Mouse (Mus musculus) retina, postnatal 7 days (tissue): Measurements from ENCODE around the gene Nr1i3.

Experiments
- DNase-seq: peaks from one replicate; pipeline ENCODE4 v3.0.0-alpha.2; 2012; ENCODE audit warnings: low read depth, low spot score

Nr1i3 gene

GRCm38 (mm10) chr1:171195046-171195822 lies 18.5 kb upstream of the Nr1i3 start:
- no peak for DNase-seq

GRCm38 (mm10) chr1:171195887-171196397 lies 17.8 kb upstream of the Nr1i3 start, which contains the start of gene Pcp4l1:
Gene Pcp4l1 (minus strand): TSS chr1:171196268.
- DNase-seq = peak; percentile 17

- DNase-seq = no peak
Measured at GRCm38 (mm10) chr1:171199532-171199931, 14.2 kb upstream of the Nr1i3 start.

GRCm38 (mm10) chr1:171200769-171201168 lies 13.0 kb upstream of the Nr1i3 start:
- DNase-seq = no peak

GRCm38 (mm10) chr1:171203471-171204248 lies 10.1 kb upstream of the Nr1i3 start:
- DNase-seq = no peak

- DNase-seq = no peak
Measured at GRCm38 (mm10) chr1:171204249-171204644, 9.5 kb upstream of the Nr1i3 start.

- DNase-seq = no peak
Measured at GRCm38 (mm10) chr1:171205704-171206493, 7.9 kb upstream of the Nr1i3 start.

- DNase-seq = no peak
Measured at GRCm38 (mm10) chr1:171209409-171209808, 4.4 kb upstream of the Nr1i3 start.

GRCm38 (mm10) chr1:171212854-171213253 lies 916 bp upstream of the Nr1i3 start:
- no peak for DNase-seq

GRCm38 (mm10) chr1:171216241-171216955 lies 2.6 kb downstream of the Nr1i3 start:
- DNase-seq = no peak

- peak; percentile 79 for DNase-seq
Measured at GRCm38 (mm10) chr1:171220871-171221270, 7.1 kb downstream of the Nr1i3 start.

GRCm38 (mm10) chr1:171221281-171222193 lies 7.8 kb downstream of the Nr1i3 start:
- no peak for DNase-seq

- DNase-seq = peak; percentile 93
Measured at GRCm38 (mm10) chr1:171222238-171223155, 8.7 kb downstream of the Nr1i3 start, which contains the start of gene Tomm40l. Gene Tomm40l (minus strand): TSS chr1:171222514.

GRCm38 (mm10) chr1:171223168-171223567 lies 9.4 kb downstream of the Nr1i3 start:
- no peak for DNase-seq

- no peak for DNase-seq
Measured at GRCm38 (mm10) chr1:171223796-171224195, 10.0 kb downstream of the Nr1i3 start.

- no peak for DNase-seq
Measured at GRCm38 (mm10) chr1:171224857-171225256, 11.1 kb downstream of the Nr1i3 start, which contains the start of gene Apoa2. Gene Apoa2 (plus strand): TSS chr1:171225054.

- no peak for DNase-seq
Measured at GRCm38 (mm10) chr1:171226780-171227179, 13.0 kb downstream of the Nr1i3 start.

GRCm38 (mm10) chr1:171227879-171228278 lies 14.1 kb downstream of the Nr1i3 start:
- no peak for DNase-seq

- no peak for DNase-seq
Measured at GRCm38 (mm10) chr1:171229750-171230149, 16.0 kb downstream of the Nr1i3 start.
